Mouse (Mus musculus): ENCODE measurements around the gene Ptges2. TPM values are rescaled to one million over a fixed set of nuclear protein-coding genes. Genes with fewer than 3 reads are reported as not detected.
A peak's percentile ranks its signal among the peaks of the same experiment; 100 is the strongest.

Ptges2 gene
- total RNA-seq, 4 experiments from 2014 or later, result 42.2 to 52.5 (median 51.1) TPM

- no peak for DNase-seq
Measured at GRCm38 (mm10) chr2:32416556-32416955, 20.9 kb downstream of the Ptges2 start.

- no peak for DNase-seq
Measured at GRCm38 (mm10) chr2:32417486-32417885, 21.8 kb downstream of the Ptges2 start.

- peak; percentile 73 for DNase-seq
Measured at GRCm38 (mm10) chr2:32418430-32419151, 22.9 kb downstream of the Ptges2 start.

- peak; percentile 89 for DNase-seq
Measured at GRCm38 (mm10) chr2:32419359-32419758, 23.7 kb downstream of the Ptges2 start.

- no peak for DNase-seq
Measured at GRCm38 (mm10) chr2:32420066-32420608, 24.4 kb downstream of the Ptges2 start.

- no peak for DNase-seq
Measured at GRCm38 (mm10) chr2:32420647-32421046, 25.0 kb downstream of the Ptges2 start.

- DNase-seq, result no peak
Measured at GRCm38 (mm10) chr2:32421851-32422251, 26.2 kb downstream of the Ptges2 start.

GRCm38 (mm10) chr2:32423481-32424331 lies 28.0 kb downstream of the Ptges2 start:
- DNase-seq, result peak; percentile 83

- DNase-seq, result no peak
Measured at GRCm38 (mm10) chr2:32424796-32425195, 29.1 kb downstream of the Ptges2 start.

GRCm38 (mm10) chr2:32425568-32425967 lies 29.9 kb downstream of the Ptges2 start:
- DNase-seq, result no peak

- no peak for DNase-seq
Measured at GRCm38 (mm10) chr2:32426141-32426540, 30.4 kb downstream of the Ptges2 start.

GRCm38 (mm10) chr2:32427720-32428119 lies 32.0 kb downstream of the Ptges2 start:
- DNase-seq, result no peak

GRCm38 (mm10) chr2:32428262-32428722 lies 32.6 kb downstream of the Ptges2 start:
- DNase-seq, result no peak

- DNase-seq, result no peak
Measured at GRCm38 (mm10) chr2:32429215-32429891, 33.7 kb downstream of the Ptges2 start.

GRCm38 (mm10) chr2:32430701-32431676 lies 35.3 kb downstream of the Ptges2 start:
- peak; percentile 62 for DNase-seq

GRCm38 (mm10) chr2:32436686-32437372 lies 41.1 kb downstream of the Ptges2 start:
- DNase-seq, result no peak

GRCm38 (mm10) chr2:32437612-32438166 lies 42.0 kb downstream of the Ptges2 start:
- no peak for DNase-seq

- DNase-seq, result no peak
Measured at GRCm38 (mm10) chr2:32438733-32439132, 43.0 kb downstream of the Ptges2 start.

- DNase-seq, result no peak
Measured at GRCm38 (mm10) chr2:32439177-32439576, 43.5 kb downstream of the Ptges2 start.

GRCm38 (mm10) chr2:32440164-32440563 lies 44.5 kb downstream of the Ptges2 start:
- no peak for DNase-seq
